Mouse (Mus musculus): Measurements from ENCODE around the gene Sdad1.

DNA sequence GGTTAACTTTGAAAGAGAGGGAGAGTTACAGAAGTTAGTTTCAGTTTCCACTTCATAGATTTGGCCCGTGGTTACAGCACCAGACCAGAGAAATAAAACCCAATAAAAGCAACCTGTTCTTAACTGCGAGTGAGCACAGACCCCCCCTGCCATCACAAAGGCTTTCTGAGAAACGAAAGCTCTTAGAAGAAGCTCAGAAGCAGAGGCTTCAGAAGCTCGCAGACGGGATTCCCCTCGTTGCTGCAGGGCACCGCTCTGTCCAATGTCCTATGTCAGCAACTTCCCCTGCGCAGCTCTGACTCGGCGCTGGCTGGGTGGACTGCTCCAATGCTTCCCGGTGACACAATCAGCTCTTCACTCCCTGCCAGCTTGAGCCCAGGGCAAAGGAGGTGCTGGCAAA, 43.2 kb upstream of the Sdad1 start:
- TF ChIP-seq CTCF (IDR thresholded peaks at IDR 0.05; ENCODE audit: low read depth, low read length) (no peak), TAL1 (conservative IDR thresholded peaks at IDR 0.05; ENCODE audit: low read depth, low read length) (no peak), GATA1 (IDR thresholded peaks at IDR 0.05; ENCODE audit: borderline replicate concordance, low read length) (no peak)

Measured in G1E (cell line).